Mouse (Mus musculus): ENCODE results near the gene Tmem196. TPM values are rescaled to one million over a fixed set of nuclear protein-coding genes. Genes with fewer than 3 reads are reported as not detected.
A peak's percentile ranks its signal among the peaks of the same experiment; 100 is the strongest.

Gene Tmem196
- polyA plus RNA-seq (2012; fragmentation: generic; extraction: Trizol): 0.08 TPM

DNA sequence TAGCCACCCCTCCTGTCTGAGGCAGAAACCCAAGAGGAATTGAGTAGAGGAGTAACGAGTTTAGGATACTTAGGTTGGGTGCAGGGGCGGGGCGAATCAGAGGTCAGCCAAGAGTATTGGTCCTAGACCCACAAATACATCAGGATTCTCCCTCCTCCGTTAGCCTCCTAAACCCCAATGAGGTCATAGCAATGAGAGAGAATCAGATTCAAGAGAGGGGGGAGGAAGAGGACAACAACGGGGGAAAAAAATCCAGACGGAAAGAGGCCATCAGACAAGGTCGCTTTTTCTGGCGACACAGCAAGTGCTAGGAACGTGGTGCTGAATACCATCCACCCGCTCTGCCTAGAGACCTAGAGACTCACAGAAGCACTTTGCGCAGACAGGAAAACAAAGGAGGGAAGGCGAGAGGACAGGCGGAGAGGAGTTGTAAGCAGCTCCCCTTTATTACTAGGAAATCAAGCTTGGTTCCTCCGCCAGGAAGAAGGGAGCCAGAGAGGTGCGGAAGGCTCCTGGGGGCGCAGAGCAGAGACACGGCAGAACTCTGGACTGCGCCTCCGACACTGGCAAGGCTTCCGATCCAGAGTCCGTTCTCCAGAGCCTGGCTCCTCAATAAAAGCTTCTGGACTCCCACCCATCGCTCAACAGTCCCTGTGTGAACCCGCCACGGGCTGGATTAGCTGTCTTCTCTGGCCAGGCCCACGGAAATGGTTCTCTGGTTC lies at the start of gene Tmem196:
TSS of gene Tmem196 (plus strand) at position 234 of the 722 bp plus-strand sequence.
- Histone ChIP-seq H3K79me2 (ENCODE audit: control insufficient read depth, insufficient read depth) (no peaks in the 10 kb centered on the region), H3K36me3 (ENCODE audit: control insufficient read depth, insufficient read depth) (no peaks in the 10 kb centered on the region), H3ac (ENCODE audit: control insufficient read depth, insufficient read length) (no peak within 1 kb of the TSS), H3K27me3 (ENCODE audit: control insufficient read depth, insufficient read depth, insufficient read length) (no peaks in the 10 kb centered on the region), H3K4me3 (peak within 1 kb of the TSS; percentile 19), H3K4me2 (ENCODE audit: low read depth) (peak within 1 kb of the TSS; percentile 86)
- no peak for TF ChIP-seq USF1 (IDR thresholded peaks at IDR 0.05; ENCODE audit: low read depth)
- TF ChIP-seq MAX (IDR thresholded peaks at IDR 0.05; ENCODE audit: low read depth): no peak
- TF ChIP-seq SRF (IDR thresholded peaks at IDR 0.05; ENCODE audit: control insufficient read depth, insufficient read length, low read depth): no peak
- TF ChIP-seq CEBPB (IDR thresholded peaks at IDR 0.05; ENCODE audit: insufficient read depth, poor library complexity, severe bottlenecking): no peak

DNA sequence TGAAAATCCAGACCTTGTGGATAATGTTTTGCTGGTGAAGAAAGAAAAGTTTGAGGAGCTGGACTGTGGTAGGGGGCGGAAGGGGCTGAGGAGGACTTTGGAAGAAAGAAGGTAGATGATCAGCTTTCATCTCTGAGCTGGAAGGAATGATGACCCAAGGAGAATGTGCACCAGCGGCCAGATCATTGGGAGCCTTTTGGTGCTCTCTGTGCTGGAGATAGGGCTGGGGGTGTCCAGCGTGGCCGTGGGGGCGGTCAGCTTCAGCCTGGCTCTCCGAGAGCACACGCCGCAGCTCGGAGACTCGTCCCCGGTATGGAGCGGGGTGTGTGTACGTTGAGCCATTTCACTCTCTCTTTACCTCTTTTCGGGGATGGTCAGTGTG lies 680 bp downstream of the Tmem196 start:
- H3K36me3 ChIP-seq (ENCODE audit: control insufficient read depth, insufficient read depth): no peaks in the 10 kb centered on the region

DNA sequence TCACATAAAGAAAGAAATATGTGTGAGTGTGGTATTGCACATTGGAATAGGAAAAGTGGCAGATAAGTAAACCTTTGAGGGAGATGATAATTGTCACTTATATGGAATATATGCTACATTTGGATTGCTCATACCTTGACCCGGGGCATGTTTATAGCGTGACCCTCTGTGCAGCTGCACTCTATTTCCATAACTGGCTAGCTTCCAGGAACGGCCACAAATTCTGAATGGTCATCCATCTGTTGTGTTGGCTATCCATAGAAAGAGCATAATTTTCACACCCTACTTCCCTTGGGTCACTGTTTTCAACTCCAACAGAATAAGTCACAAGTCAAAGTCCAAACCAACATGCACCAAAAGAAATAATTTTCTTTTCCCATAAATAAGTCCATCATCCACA lies 11.4 kb downstream of the Tmem196 start:
- Histone ChIP-seq H3K4me2 (ENCODE audit: low read depth) (no peak overlapping the region), H3K4me3 (no peak overlapping the region), H3K79me2 (ENCODE audit: control insufficient read depth, insufficient read depth) (no peaks in the 10 kb centered on the region), H3K36me3 (ENCODE audit: control insufficient read depth, insufficient read depth) (no peaks in the 10 kb centered on the region), H3ac (ENCODE audit: control insufficient read depth, insufficient read length) (no peak overlapping the region), H3K27me3 (ENCODE audit: control insufficient read depth, insufficient read depth, insufficient read length) (no peaks in the 10 kb centered on the region)
- TF ChIP-seq MAX (IDR thresholded peaks at IDR 0.05; ENCODE audit: low read depth) (no peak), POLR2A (IDR thresholded peaks at IDR 0.05; ENCODE audit: insufficient read length, low read depth) (no peak), SRF (IDR thresholded peaks at IDR 0.05; ENCODE audit: control insufficient read depth, insufficient read length, low read depth) (no peak), MYOD1 (IDR thresholded peaks at IDR 0.05; ENCODE audit: control insufficient read depth in 1 of 3, insufficient read length in 2 of 3, low read depth in 2 of 3) (no peak), TCF12 (IDR thresholded peaks at IDR 0.05; ENCODE audit: insufficient read depth, poor library complexity, severe bottlenecking) (no peak), POLR2AphosphoS2 (IDR thresholded peaks at IDR 0.05; ENCODE audit: insufficient read length, low read depth) (no peak), CEBPB (IDR thresholded peaks at IDR 0.05; ENCODE audit: insufficient read depth, poor library complexity, severe bottlenecking) (no peak), E2F4 (IDR thresholded peaks at IDR 0.05; ENCODE audit: insufficient read depth) (no peak), TCF3 (IDR thresholded peaks at IDR 0.05; ENCODE audit: insufficient read length, low read depth) (no peak), USF1 (IDR thresholded peaks at IDR 0.05; ENCODE audit: low read depth) (no peak), MYOG (IDR thresholded peaks at IDR 0.05; ENCODE audit: control insufficient read depth in 1 of 3, insufficient read depth in 1 of 3, insufficient read length in 2 of 3, low read depth in 2 of 3) (no peak), REST (IDR thresholded peaks at IDR 0.05; ENCODE audit: insufficient read depth, insufficient read length) (no peak)

More for the DNA sequence above, 680 bp downstream of the Tmem196 start:
- Histone ChIP-seq H3K79me2 (ENCODE audit: control insufficient read depth, insufficient read depth) (no peaks in the 10 kb centered on the region), H3K4me3 (peak overlapping the region; percentile 19), H3ac (ENCODE audit: control insufficient read depth, insufficient read length) (no peak overlapping the region), H3K27me3 (ENCODE audit: control insufficient read depth, insufficient read depth, insufficient read length) (no peaks in the 10 kb centered on the region), H3K4me2 (ENCODE audit: low read depth) (peak overlapping the region; percentile 86)
- no peak for TF ChIP-seq POLR2A (IDR thresholded peaks at IDR 0.05; ENCODE audit: insufficient read length, low read depth)
- TF ChIP-seq E2F4 (IDR thresholded peaks at IDR 0.05; ENCODE audit: insufficient read depth): no peak
- TF ChIP-seq POLR2AphosphoS2 (IDR thresholded peaks at IDR 0.05; ENCODE audit: insufficient read length, low read depth): no peak
- TF ChIP-seq SRF (IDR thresholded peaks at IDR 0.05; ENCODE audit: control insufficient read depth, insufficient read length, low read depth): no peak
- no peak for TF ChIP-seq REST (IDR thresholded peaks at IDR 0.05; ENCODE audit: insufficient read depth, insufficient read length)
- no peak for TF ChIP-seq MYOD1 (IDR thresholded peaks at IDR 0.05; ENCODE audit: control insufficient read depth in 1 of 3, insufficient read length in 2 of 3, low read depth in 2 of 3)
- no peak for TF ChIP-seq TCF3 (IDR thresholded peaks at IDR 0.05; ENCODE audit: insufficient read length, low read depth)
- no peak for TF ChIP-seq TCF12 (IDR thresholded peaks at IDR 0.05; ENCODE audit: insufficient read depth, poor library complexity, severe bottlenecking)
- no peak for TF ChIP-seq USF1 (IDR thresholded peaks at IDR 0.05; ENCODE audit: low read depth)
- TF ChIP-seq CEBPB (IDR thresholded peaks at IDR 0.05; ENCODE audit: insufficient read depth, poor library complexity, severe bottlenecking): no peak
- no peak for TF ChIP-seq MAX (IDR thresholded peaks at IDR 0.05; ENCODE audit: low read depth)
- no peak for TF ChIP-seq MYOG (IDR thresholded peaks at IDR 0.05; ENCODE audit: control insufficient read depth in 1 of 3, insufficient read depth in 1 of 3, insufficient read length in 2 of 3, low read depth in 2 of 3)

DNA sequence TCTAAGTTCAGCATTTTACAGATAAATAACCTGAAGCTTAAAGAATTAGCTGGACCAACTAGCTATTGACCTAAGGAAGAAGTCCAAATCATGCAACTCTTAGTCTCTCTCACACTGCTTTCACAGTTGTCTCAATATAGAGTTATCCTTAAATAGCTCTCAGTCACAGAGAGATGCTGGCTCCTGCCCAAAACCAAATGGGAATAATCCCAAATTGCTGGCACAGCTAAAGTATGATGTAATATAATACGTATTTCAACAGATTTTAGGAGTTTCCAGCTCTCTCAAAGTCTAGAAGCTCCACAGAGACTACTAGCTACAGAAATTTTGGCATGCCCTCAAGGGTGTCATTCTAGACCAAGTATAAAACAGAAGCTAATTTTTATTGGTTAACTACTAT lies 15.1 kb downstream of the Tmem196 start:
- H3K4me2 ChIP-seq (ENCODE audit: low read depth): peak overlapping the region; percentile 8
- H3K27me3 ChIP-seq (ENCODE audit: control insufficient read depth, insufficient read depth, insufficient read length): no peaks in the 10 kb centered on the region

DNA sequence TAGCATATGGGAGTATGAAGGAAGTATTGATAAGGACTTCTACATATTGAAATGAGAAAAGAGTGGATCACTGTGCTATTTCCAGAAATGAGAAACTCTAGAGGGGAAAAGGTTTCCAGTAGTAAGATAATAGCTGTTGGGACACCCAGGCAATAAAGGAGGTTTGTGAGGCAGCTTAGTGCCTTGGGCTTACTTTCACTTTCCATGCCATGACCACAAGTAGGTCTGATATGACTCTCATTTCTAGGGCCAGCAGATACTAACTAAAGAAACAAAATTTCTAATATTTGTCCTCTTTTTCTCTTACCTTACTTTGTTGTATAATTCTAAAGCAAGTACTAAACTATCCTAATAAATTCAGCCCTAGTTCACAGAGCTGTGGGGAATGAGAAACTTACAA lies 19.8 kb downstream of the Tmem196 start:
- Histone ChIP-seq H3ac (ENCODE audit: control insufficient read depth, insufficient read length) (no peak overlapping the region), H3K79me2 (ENCODE audit: control insufficient read depth, insufficient read depth) (no peaks in the 10 kb centered on the region), H3K4me2 (ENCODE audit: low read depth) (peak overlapping the region; percentile 10), H3K27me3 (ENCODE audit: control insufficient read depth, insufficient read depth, insufficient read length) (no peaks in the 10 kb centered on the region), H3K4me3 (no peak overlapping the region), H3K36me3 (ENCODE audit: control insufficient read depth, insufficient read depth) (no peaks in the 10 kb centered on the region)
- TF ChIP-seq SRF (IDR thresholded peaks at IDR 0.05; ENCODE audit: control insufficient read depth, insufficient read length, low read depth) (no peak), TCF12 (IDR thresholded peaks at IDR 0.05; ENCODE audit: insufficient read depth, poor library complexity, severe bottlenecking) (no peak), POLR2AphosphoS2 (IDR thresholded peaks at IDR 0.05; ENCODE audit: insufficient read length, low read depth) (no peak), MYOG (IDR thresholded peaks at IDR 0.05; ENCODE audit: control insufficient read depth in 1 of 3, insufficient read depth in 1 of 3, insufficient read length in 2 of 3, low read depth in 2 of 3) (no peak), REST (IDR thresholded peaks at IDR 0.05; ENCODE audit: insufficient read depth, insufficient read length) (no peak), E2F4 (IDR thresholded peaks at IDR 0.05; ENCODE audit: insufficient read depth) (no peak), TCF3 (IDR thresholded peaks at IDR 0.05; ENCODE audit: insufficient read length, low read depth) (no peak), CEBPB (IDR thresholded peaks at IDR 0.05; ENCODE audit: insufficient read depth, poor library complexity, severe bottlenecking) (no peak), POLR2A (IDR thresholded peaks at IDR 0.05; ENCODE audit: insufficient read length, low read depth) (no peak), MYOD1 (IDR thresholded peaks at IDR 0.05; ENCODE audit: control insufficient read depth in 1 of 3, insufficient read length in 2 of 3, low read depth in 2 of 3) (no peak), USF1 (IDR thresholded peaks at IDR 0.05; ENCODE audit: low read depth) (no peak), MAX (IDR thresholded peaks at IDR 0.05; ENCODE audit: low read depth) (no peak)

More for the DNA sequence above, 15.1 kb downstream of the Tmem196 start:
- TF ChIP-seq USF1 (IDR thresholded peaks at IDR 0.05; ENCODE audit: low read depth) (no peak), CEBPB (IDR thresholded peaks at IDR 0.05; ENCODE audit: insufficient read depth, poor library complexity, severe bottlenecking) (0 out of 2 replicates have a peak, but pooled peaks have one; percentile 33)
- Histone ChIP-seq H3K4me3 (no peak overlapping the region), H3ac (ENCODE audit: control insufficient read depth, insufficient read length) (no peak overlapping the region), H3K36me3 (ENCODE audit: control insufficient read depth, insufficient read depth) (no peaks in the 10 kb centered on the region), H3K79me2 (ENCODE audit: control insufficient read depth, insufficient read depth) (no peaks in the 10 kb centered on the region)

Data from myocyte (in vitro differentiated cells).